Mouse (Mus musculus) brown adipose tissue, adult 24 weeks (tissue): ENCODE measurements around the gene Tbx19. TPM values are rescaled to one million over a fixed set of nuclear protein-coding genes. Genes with fewer than 3 reads are reported as not detected.

Experiments
- H3K27ac ChIP-seq: fragments of 200-500 bp; replicated peaks from 2 replicates; pipeline ENCODE4 v1.5.1; 2012; ENCODE audit warnings: low read depth, mild to moderate bottlenecking, low read length
- H3K4me1 ChIP-seq: fragments of 200-500 bp; 2 replicates; pipeline ENCODE4 v1.6.1; 2012; ENCODE audit warnings: low read length, mixed read lengths; ENCODE audit not compliant: control insufficient read depth, insufficient read depth, insufficient read length
- H3K4me3 ChIP-seq: fragments of 200-500 bp; 2 replicates; pipeline ENCODE4 v1.5.1; 2012; ENCODE audit warnings: low read depth, mild to moderate bottlenecking, low read length, moderate library complexity; ENCODE audit not compliant: insufficient read depth
- polyA plus RNA-seq: library from polyadenylated mRNA; stranded (reverse); fragments of >200 nt; gene quantifications from 2 replicates; pipeline ENCODE4 v1.2.4, GENCODE M21; 2012; ENCODE audit not compliant: missing spikeins, insufficient read depth, insufficient read length

Gene Tbx19
- polyA plus RNA-seq, 1 experiment: not detected

- Histone ChIP-seq H3K4me3 (no peak overlapping the region), H3K27ac (no peak overlapping the region), H3K4me1 (no peaks in the 10 kb centered on the region)
Observed at GRCm38 (mm10) chr1:165158841-165159240, 1.7 kb downstream of the Tbx19 start.

- Histone ChIP-seq H3K4me3 (no peak overlapping the region), H3K27ac (no peak overlapping the region), H3K4me1 (no peaks in the 10 kb centered on the region)
Observed at GRCm38 (mm10) chr1:165154162-165154561, 6.4 kb downstream of the Tbx19 start.

GRCm38 (mm10) chr1:165151216-165151615 is 9.4 kb downstream of the Tbx19 start:
- Histone ChIP-seq H3K4me1 (no peaks in the 10 kb centered on the region), H3K4me3 (no peak overlapping the region), H3K27ac (no peak overlapping the region)

GRCm38 (mm10) chr1:165142343-165142916 is 18.1 kb downstream of the Tbx19 start:
- Histone ChIP-seq H3K4me3 (no peak overlapping the region), H3K27ac (no peak overlapping the region), H3K4me1 (no peaks in the 10 kb centered on the region)

- no peak overlapping the region for H3K27ac ChIP-seq
- H3K4me3 ChIP-seq: no peak overlapping the region
Observed at GRCm38 (mm10) chr1:165140227-165140626, 20.3 kb downstream of the Tbx19 start.

GRCm38 (mm10) chr1:165133858-165134257 is 26.7 kb downstream of the Tbx19 start:
- no peaks in the 10 kb centered on the region for H3K4me1 ChIP-seq
- H3K27ac ChIP-seq: no peak overlapping the region
- no peak overlapping the region for H3K4me3 ChIP-seq

More at GRCm38 (mm10) chr1:165140227-165140626, 20.3 kb downstream of the Tbx19 start:
- no peaks in the 10 kb centered on the region for H3K4me1 ChIP-seq

GRCm38 (mm10) chr1:165133279-165133678 is 27.3 kb downstream of the Tbx19 start:
- Histone ChIP-seq H3K4me1 (no peaks in the 10 kb centered on the region), H3K27ac (no peak overlapping the region)

GRCm38 (mm10) chr1:165132187-165132877 is 28.2 kb downstream of the Tbx19 start:
- Histone ChIP-seq H3K4me3 (no peak overlapping the region), H3K4me1 (no peaks in the 10 kb centered on the region), H3K27ac (no peak overlapping the region)

More at GRCm38 (mm10) chr1:165133279-165133678, 27.3 kb downstream of the Tbx19 start:
- H3K4me3 ChIP-seq: no peak overlapping the region

- Histone ChIP-seq H3K4me1 (no peaks in the 10 kb centered on the region), H3K4me3 (no peak overlapping the region), H3K27ac (no peak overlapping the region)
Observed at GRCm38 (mm10) chr1:165129573-165129972, 31.0 kb downstream of the Tbx19 start.

- no peak overlapping the region for H3K4me3 ChIP-seq
Observed at GRCm38 (mm10) chr1:165121096-165121495, 39.5 kb downstream of the Tbx19 start.

GRCm38 (mm10) chr1:165120349-165120898 is 40.1 kb downstream of the Tbx19 start:
- H3K4me3 ChIP-seq: no peak overlapping the region
- no peak overlapping the region for H3K27ac ChIP-seq
- no peaks in the 10 kb centered on the region for H3K4me1 ChIP-seq

More at GRCm38 (mm10) chr1:165121096-165121495, 39.5 kb downstream of the Tbx19 start:
- Histone ChIP-seq H3K4me1 (no peaks in the 10 kb centered on the region), H3K27ac (no peak overlapping the region)

GRCm38 (mm10) chr1:165119760-165120159 is 40.8 kb downstream of the Tbx19 start:
- no peak overlapping the region for H3K4me3 ChIP-seq
- no peak overlapping the region for H3K27ac ChIP-seq

GRCm38 (mm10) chr1:165119011-165119726 is 41.4 kb downstream of the Tbx19 start:
- H3K4me3 ChIP-seq: no peak overlapping the region
- H3K4me1 ChIP-seq: no peaks in the 10 kb centered on the region
- no peak overlapping the region for H3K27ac ChIP-seq

More at GRCm38 (mm10) chr1:165119760-165120159, 40.8 kb downstream of the Tbx19 start:
- no peaks in the 10 kb centered on the region for H3K4me1 ChIP-seq

GRCm38 (mm10) chr1:165114460-165115175 is 46.0 kb downstream of the Tbx19 start:
- Histone ChIP-seq H3K4me1 (no peaks in the 10 kb centered on the region), H3K4me3 (no peak overlapping the region), H3K27ac (no peak overlapping the region)

GRCm38 (mm10) chr1:165113700-165114099 is 46.9 kb downstream of the Tbx19 start:
- H3K4me3 ChIP-seq: no peak overlapping the region
- no peaks in the 10 kb centered on the region for H3K4me1 ChIP-seq
- H3K27ac ChIP-seq: no peak overlapping the region
